Mouse (Mus musculus) Patski (cell line): ENCODE data around the gene Olfr424. TPM values are rescaled to one million over a fixed set of nuclear protein-coding genes. Genes with fewer than 3 reads are reported as not detected.
A peak's percentile ranks its signal among the peaks of the same experiment; 100 is the strongest.

Source experiments
- ATAC-seq: fragments of 100-300 bp; one replicate; pipeline ENCODE4 v1.8.0; 2021
- CTCF ChIA-PET: fragments of 350-600 bp; sonication (Branson Sonifier 250); formaldehyde crosslinking; loops from one replicate; lab custom pipeline; 2022; ENCODE audit warnings: inconsistent platforms; lab: Charles Lee
- POLR2A ChIA-PET: fragments of 350-600 bp; sonication (Branson Sonifier 250); formaldehyde crosslinking; loops from one replicate; lab custom pipeline; 2022; ENCODE audit warnings: antibody characterized with exemption, inconsistent platforms; lab: Charles Lee
- DNase-seq: peaks from one replicate; pipeline ENCODE4 v3.0.0-alpha.2; 2011; ENCODE audit warnings: low read depth, low spot score
- H3K27me3 ChIP-seq: fragments of 371-371 bp; one replicate; pipeline ENCODE4 v1.5.1; 2021
- CTCF ChIP-seq: fragments of 100-300 bp; IDR thresholded peaks from one replicate; pipeline ENCODE4 v1.5.1; 2021
- in situ Hi-C: fragments of 300-500 bp; cut with MboI; formaldehyde crosslinking; loops from 3 replicates; pipeline ENCODE4 v1.11.1; 2018; ENCODE audit warnings: low pct_unique_long_range_greater_than_20kb, mixed read lengths
- polyA plus RNA-seq: library from polyadenylated mRNA; unstranded; gene quantifications from one replicate; pipeline ENCODE4 v1.2.3, GENCODE M21; 2021

Gene Olfr424
- not detected for polyA plus RNA-seq

DNA sequence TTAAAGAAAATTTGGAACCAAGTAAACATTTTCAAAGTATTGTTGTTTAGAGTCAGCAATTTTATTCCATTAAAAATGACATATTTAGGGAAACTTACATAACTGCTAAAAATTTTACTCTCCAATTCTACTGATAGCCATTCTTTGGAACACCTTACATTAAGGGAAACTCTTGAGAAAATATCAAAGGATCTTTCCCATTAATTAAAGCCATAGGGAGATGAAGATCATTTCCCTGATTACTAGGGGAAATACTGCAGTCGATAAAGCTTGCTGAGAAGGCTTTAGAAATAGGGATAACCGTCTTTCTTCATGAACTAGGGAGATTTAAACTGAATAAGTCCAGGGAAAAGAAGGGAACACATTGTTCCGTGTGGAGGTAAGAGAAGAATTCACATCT is at the start of gene Olfr424:
Gene Olfr424 (plus strand): TSS at position 301 of the 400 bp plus-strand sequence.
- ChIA-PET CTCF (interaction anchor here (1.0 kb wide), 1 partner anchor 28 kb away, joined by 3 read pairs; no protein-coding TSS in a partner anchor), POLR2A (no interaction called here)
- TF ChIP-seq CTCF: no peak
- in situ Hi-C loops: no loop called here
- no peaks in the 10 kb centered on the region for H3K27me3 ChIP-seq
- ATAC-seq (no peak), DNase-seq (no peak)

DNA sequence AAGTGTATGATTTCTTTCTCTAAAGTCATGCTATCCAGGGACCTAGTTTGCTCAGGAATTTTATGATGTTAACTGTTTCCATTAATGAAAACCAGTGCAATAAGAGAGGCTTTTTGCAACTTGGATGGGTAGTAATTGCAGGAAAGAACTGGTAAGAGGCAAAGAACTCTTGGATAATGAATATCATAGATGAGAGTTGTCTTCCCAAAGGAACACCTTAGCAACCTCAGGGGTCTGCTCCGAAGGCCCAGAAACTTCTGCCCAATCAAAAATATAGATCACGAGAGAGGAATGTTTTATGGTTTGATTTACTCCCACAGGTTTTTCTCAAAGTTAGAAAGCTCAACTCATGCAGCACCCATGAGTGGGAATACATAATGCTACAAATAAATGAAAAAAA is 47.3 kb upstream of the Olfr424 start, which contains the start of gene Olfr429:
Gene Olfr429 (plus strand): TSS at position 301 of the 400 bp plus-strand sequence.
- no peak for ATAC-seq
- CTCF ChIA-PET: no interaction called here
- H3K27me3 ChIP-seq: no peaks in the 10 kb centered on the region
- DNase-seq: no peak
- in situ Hi-C loops: no loop called here
- no peak for TF ChIP-seq CTCF
- POLR2A ChIA-PET: no interaction called here

DNA sequence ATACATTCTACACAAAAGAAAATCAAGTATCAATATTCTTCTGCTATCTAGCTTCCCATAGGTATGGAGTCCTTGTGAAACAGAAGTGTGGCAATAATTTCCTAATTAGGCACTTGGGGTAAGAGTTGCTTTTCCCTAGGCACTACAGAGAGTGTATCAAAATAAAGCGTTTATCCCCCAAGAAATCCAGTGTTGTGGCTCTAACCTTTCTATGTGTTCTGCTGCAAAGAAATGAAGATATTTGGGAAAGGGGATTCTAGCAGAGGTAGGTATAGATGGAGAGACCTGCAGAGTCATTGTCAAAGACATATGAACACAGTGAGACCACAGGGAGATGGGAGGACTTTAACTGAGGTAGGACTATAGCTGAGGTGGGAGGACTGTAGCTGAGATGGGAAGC is 34.7 kb upstream of the Olfr424 start, which contains the start of gene Olfr427:
Gene Olfr427 (plus strand): TSS at position 301 of the 400 bp plus-strand sequence.
- TF ChIP-seq CTCF: no peak
- ATAC-seq (no peak), DNase-seq (no peak)
- ChIA-PET CTCF (interaction anchor here (1.8 kb wide), 1 partner anchor 13 kb away, joined by 3 read pairs; no protein-coding TSS in a partner anchor), POLR2A (no interaction called here)
- in situ Hi-C loops: loop anchor here (10.0 kb wide), 1 partner anchor 142 kb away; no protein-coding TSS in a partner anchor
- H3K27me3 ChIP-seq: no peaks in the 10 kb centered on the region

DNA sequence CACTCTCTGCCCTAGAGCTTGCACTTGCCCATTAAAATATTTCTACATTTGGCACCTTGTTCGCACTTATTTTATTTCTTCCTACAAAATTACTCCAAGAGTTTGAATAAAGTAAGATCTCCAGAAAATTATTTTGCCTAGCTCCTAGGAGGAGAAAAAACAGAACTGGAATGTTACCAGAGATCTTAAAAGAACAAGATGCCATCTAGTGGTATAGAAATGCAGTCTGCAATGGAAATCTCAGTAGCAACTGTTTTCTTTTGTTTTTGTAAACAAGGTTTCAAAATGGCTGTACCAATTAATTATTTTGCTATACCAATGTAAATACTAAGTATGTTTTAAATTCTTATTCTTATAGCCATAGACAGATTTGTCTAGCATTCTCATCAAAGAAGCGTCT is 27.6 kb upstream of the Olfr424 start:
- POLR2A ChIA-PET: no interaction called here
- H3K27me3 ChIP-seq: peaks cover 4% of the 10 kb centered on the region
- no peak for ATAC-seq
- no peak for DNase-seq
- CTCF ChIA-PET: interaction anchor here (0.9 kb wide), 1 partner anchor 28 kb away, joined by 3 read pairs; no protein-coding TSS in a partner anchor
- in situ Hi-C loops: loop anchor here (10.0 kb wide), 1 partner anchor 649 kb away; no protein-coding TSS in a partner anchor
- TF ChIP-seq CTCF: peak; percentile 25

DNA sequence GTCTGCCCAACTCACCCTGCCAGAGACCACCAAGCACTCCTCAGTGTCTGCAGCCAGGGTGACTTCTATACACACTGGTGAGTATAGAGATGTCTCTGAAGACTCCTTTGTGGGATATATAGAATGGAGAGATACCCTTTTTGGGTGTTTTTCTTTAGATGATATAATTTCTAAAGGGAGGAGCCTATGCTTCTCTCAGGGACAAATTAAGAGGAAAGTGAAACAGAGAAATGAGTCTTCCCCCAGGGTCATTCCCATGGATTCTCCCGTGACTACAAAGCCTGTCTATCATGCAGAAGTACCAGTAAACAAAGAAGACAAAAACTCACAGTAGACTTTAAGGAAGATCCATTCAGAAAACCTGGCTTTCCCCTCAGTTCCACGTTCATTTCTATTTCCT is 10.3 kb upstream of the Olfr424 start, which contains the start of gene Olfr231:
Gene Olfr231 (minus strand): TSS at position 101 of the 400 bp plus-strand sequence.
- ChIA-PET CTCF (no interaction called here), POLR2A (no interaction called here)
- peaks cover 4% of the 10 kb centered on the region for H3K27me3 ChIP-seq
- DNase-seq (no peak), ATAC-seq (no peak)
- no peak for TF ChIP-seq CTCF
- in situ Hi-C loops: no loop called here

DNA sequence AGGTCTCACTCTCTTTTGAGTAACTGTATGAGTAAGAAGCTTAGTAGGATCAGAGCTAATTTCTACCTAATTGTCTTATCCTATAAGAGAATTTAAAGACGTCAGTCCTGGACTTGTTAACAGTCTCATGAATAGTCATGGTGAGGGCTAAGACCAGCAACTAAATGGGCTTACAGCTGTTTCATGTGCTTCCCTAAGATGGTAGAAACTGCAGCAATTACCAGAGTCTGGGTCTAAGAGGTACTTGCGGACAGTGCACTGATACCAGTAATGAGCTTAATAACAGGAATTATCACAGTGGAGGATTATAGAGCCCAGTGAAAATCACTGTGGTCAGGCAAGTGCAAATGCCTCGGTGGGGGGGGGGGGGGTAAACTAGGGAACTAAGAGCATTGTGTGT is 682 bp downstream of the Olfr424 start:
- H3K27me3 ChIP-seq: no peaks in the 10 kb centered on the region
- ChIA-PET CTCF (interaction anchor here (1.0 kb wide), 1 partner anchor 28 kb away, joined by 3 read pairs; no protein-coding TSS in a partner anchor), POLR2A (no interaction called here)
- ATAC-seq: no peak
- DNase-seq: no peak
- in situ Hi-C loops: no loop called here
- no peak for TF ChIP-seq CTCF

DNA sequence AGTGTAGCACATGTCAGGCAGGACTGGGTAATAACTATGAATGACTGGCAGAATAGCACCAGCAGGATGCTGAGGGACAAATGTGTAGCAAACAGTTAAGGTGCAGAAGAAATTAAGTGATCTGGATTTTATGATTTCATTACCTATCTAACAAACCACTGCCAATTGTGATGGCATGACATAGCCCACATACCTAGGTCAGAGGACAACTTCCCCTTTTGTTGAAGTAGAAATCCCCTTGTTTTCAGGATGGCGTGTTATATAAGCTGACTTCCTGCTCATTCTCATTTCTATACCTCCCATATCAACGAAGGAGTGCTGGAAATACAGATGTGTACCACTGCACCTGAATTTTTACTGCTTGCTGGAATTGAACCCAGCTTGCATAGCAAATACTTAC is 10.1 kb downstream of the Olfr424 start:
- no peaks in the 10 kb centered on the region for H3K27me3 ChIP-seq
- no peak for DNase-seq
- in situ Hi-C loops: no loop called here
- TF ChIP-seq CTCF: no peak
- POLR2A ChIA-PET: no interaction called here
- ATAC-seq: no peak
- CTCF ChIA-PET: interaction anchor here (1.0 kb wide), 1 partner anchor 20 kb away, joined by 3 read pairs; no protein-coding TSS in a partner anchor

DNA sequence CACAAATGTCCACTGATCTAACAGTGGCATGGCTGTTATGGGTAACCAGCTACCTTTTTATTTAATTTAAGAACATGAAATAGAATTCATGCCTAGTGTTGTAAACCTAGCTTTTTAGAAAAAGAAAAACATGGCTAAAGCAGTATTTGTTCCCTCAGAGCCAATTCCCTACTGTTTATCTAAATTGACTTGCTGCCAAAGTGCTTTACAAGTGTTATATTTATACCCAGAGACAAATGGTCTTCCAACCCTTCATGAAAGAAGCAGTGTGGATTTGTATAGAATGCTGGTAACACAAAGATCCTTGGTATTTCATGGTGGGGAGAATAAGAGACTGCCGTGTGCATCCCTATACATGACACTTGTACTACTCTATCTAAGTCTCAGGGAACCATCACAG is 15.4 kb downstream of the Olfr424 start:
- CTCF ChIA-PET: no interaction called here
- in situ Hi-C loops: no loop called here

DNA sequence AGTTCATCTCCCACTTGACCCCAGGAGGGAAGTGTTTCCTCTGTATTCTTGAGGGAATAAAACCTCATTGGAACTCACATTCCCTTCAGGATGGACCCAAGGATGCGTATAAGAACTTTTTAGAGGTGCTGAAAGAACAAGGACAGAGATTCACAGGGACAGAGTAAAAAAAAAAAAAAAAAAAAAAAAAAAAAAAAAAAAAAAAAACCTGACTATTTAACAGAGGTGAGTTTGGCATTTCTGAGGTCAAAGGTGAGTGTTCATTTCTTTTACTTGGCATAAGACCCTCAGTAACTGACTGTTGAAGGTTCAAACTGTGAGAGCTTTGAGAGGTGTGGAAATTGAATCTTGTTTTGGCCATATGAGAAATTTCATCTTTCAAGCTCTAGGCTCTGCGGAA is 18.0 kb downstream of the Olfr424 start:
- POLR2A ChIA-PET: no interaction called here

More for the DNA sequence above, 15.4 kb downstream of the Olfr424 start:
- DNase-seq (no peak), ATAC-seq (no peak)
- no peaks in the 10 kb centered on the region for H3K27me3 ChIP-seq
- no peak for TF ChIP-seq CTCF
- POLR2A ChIA-PET: no interaction called here

DNA sequence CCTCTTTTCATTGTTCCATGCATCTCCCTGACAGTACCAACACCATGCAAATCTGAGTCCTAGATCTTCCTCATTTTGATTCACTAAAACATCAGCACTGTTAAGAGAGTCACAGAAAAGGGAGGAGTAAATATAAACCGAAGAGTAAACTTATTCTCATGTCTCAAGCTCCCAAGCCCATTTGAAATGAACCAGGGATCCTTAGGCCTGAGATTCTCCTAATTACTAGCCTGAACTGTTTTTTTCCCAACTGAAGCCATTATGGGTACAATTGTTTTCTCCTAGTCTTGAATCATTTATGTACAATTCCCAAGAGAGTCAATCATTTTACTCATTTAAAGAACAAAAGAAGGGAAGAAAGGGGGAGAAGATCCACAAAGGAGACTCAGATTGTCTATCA is 24.0 kb downstream of the Olfr424 start, which contains the start of gene Olfr420:
Gene Olfr420 (plus strand): TSS at position 301 of the 400 bp plus-strand sequence.
- TF ChIP-seq CTCF: no peak
- H3K27me3 ChIP-seq: no peaks in the 10 kb centered on the region
- ChIA-PET CTCF (no interaction called here), POLR2A (no interaction called here)
- no peak for ATAC-seq
- in situ Hi-C loops: no loop called here
- DNase-seq: no peak

More for the DNA sequence above, 18.0 kb downstream of the Olfr424 start:
- in situ Hi-C loops: no loop called here
- H3K27me3 ChIP-seq: no peaks in the 10 kb centered on the region
- DNase-seq (no peak), ATAC-seq (no peak)
- CTCF ChIA-PET: no interaction called here
- no peak for TF ChIP-seq CTCF

DNA sequence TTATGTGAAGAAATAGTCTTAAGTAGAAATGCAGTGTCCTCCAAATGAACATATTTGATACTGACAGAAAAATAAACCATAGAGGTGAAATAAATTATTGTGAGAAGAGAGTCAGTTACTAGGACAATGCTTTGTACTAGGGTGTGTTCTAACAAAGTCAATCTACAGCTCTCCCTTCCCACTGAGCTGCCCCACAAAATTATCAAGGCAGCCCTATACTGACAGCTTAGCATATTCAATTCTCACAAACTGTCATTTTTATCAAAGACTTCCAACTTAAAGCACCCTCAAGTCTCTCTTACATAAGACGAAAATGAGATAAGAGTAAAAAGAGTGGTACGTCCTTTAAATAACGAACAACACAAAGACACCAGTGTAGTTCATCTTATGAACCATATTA is 26.3 kb downstream of the Olfr424 start:
- ATAC-seq: no peak
- POLR2A ChIA-PET: no interaction called here
- H3K27me3 ChIP-seq: no peaks in the 10 kb centered on the region
- DNase-seq: no peak
- TF ChIP-seq CTCF: no peak
- CTCF ChIA-PET: no interaction called here
- in situ Hi-C loops: no loop called here

DNA sequence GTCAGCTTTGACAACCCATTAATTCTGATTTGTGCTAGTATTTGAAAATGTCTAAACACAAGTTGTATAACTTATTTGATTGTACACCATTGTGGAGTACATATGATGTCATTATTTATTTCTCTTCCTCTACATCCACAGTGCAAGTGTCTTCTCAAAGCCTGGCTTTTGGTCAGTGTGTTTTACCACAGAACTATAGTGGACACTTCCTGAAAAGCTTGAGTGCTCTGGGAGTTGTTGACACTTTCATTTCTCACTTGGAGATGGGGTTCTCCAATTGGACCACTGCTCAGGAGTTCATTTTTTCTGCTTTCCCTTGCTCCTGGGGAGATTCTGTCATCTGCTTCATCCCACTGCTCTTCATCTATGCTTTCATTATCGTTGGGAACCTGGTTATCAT is 27.2 kb downstream of the Olfr424 start:
- no peak for ATAC-seq
- POLR2A ChIA-PET: no interaction called here
- no peaks in the 10 kb centered on the region for H3K27me3 ChIP-seq
- in situ Hi-C loops: no loop called here
- CTCF ChIA-PET: no interaction called here
- no peak for DNase-seq
- no peak for TF ChIP-seq CTCF
